Mouse (Mus musculus) CH12.LX (cell line): ENCODE results near the gene Map6.

Source experiments
- MAFK ChIP-seq: IDR thresholded peaks from 2 replicates; pipeline ENCODE4 v1.6.1; 2011; ENCODE audit warnings: low read length, improper control_type of control experiment; ENCODE audit not compliant: insufficient replicate concordance
- POLR2A ChIP-seq: IDR thresholded peaks from 2 replicates; pipeline ENCODE4 v1.6.1; 2011; ENCODE audit warnings: low read depth, mild to moderate bottlenecking, improper control_type of control experiment, low read length
- RCOR1 ChIP-seq: conservative IDR thresholded peaks from 2 replicates; pipeline ENCODE4 v1.6.1; 2012; ENCODE audit warnings: low read depth, mild to moderate bottlenecking, inconsistent platforms, low read length, improper control_type of control experiment
- TCF12 ChIP-seq: IDR thresholded peaks from 2 replicates; pipeline ENCODE4 v1.6.1; 2014; ENCODE audit warnings: low read depth, mild to moderate bottlenecking, inconsistent platforms, low read length, improper control_type of control experiment
- UBTF ChIP-seq: IDR thresholded peaks from 2 replicates; pipeline ENCODE4 v1.6.1; 2012; ENCODE audit warnings: low read depth, mild to moderate bottlenecking, inconsistent platforms, low read length, improper control_type of control experiment, moderate library complexity
- ZC3H11A ChIP-seq: IDR thresholded peaks from 2 replicates; pipeline ENCODE4 v1.6.1; 2012; ENCODE audit warnings: low read depth, mild to moderate bottlenecking, inconsistent platforms, low read length, improper control_type of control experiment
- ZNF384 ChIP-seq: IDR thresholded peaks from 2 replicates; pipeline ENCODE4 v1.6.1; 2012; ENCODE audit warnings: low read depth, low read length, improper control_type of control experiment, inconsistent platforms

- TF ChIP-seq ZC3H11A = no peak
- TF ChIP-seq TCF12 = no peak
- TF ChIP-seq RCOR1 = no peak
- TF ChIP-seq MAFK = no peak
- no peak for TF ChIP-seq POLR2A
- TF ChIP-seq UBTF = no peak
- no peak for TF ChIP-seq ZNF384
Observed at GRCm38 (mm10) chr7:99355731-99356131, 88.5 kb downstream of the Map6 start.
